Mouse (Mus musculus): ENCODE data around the gene Best1.

GRCm38 (mm10) chr19:9997204-9998062 is 4.0 kb downstream of the Best1 start:
- TF ChIP-seq CTCF (IDR thresholded peaks at IDR 0.05; ENCODE audit: borderline replicate concordance, extremely low read depth, insufficient read depth, insufficient read length) (no peak), POLR2A (IDR thresholded peaks at IDR 0.05; ENCODE audit: borderline replicate concordance, extremely low read depth, insufficient read depth, insufficient read length, poor library complexity, severe bottlenecking) (no peak)
